Mouse (Mus musculus) heart, embryonic 16.5 days (tissue): ENCODE measurements around the gene Mpdu1. TPM values are rescaled to one million over a fixed set of nuclear protein-coding genes. Genes with fewer than 3 reads are reported as not detected.
"Not testable (repeated sequence)": the region's sequence is repeated elsewhere in the genome, so short reads cannot be mapped to it uniquely, and the experiment has no call there.

Experiments
- ATAC-seq: fragments of 200-750 bp; cut with Nextera tagmentation; replicated peaks from 2 replicates; pipeline ENCODE4 v1.8.0; 2017; ENCODE audit warnings: moderate number of reproducible peaks; ENCODE audit not compliant: insufficient read depth, low FRiP score; ENCODE audit errors: extremely low read depth
- H3K27ac ChIP-seq: fragments of 300-500 bp; sonication (generic); 2 replicates; pipeline ENCODE4 v1.5.1; 2014; ENCODE audit warnings: mild to moderate bottlenecking, low read length, control low read depth, moderate library complexity
- H3K27me3 ChIP-seq: fragments of 300-500 bp; sonication (generic); 2 replicates; pipeline ENCODE4 v1.6.1; 2014; ENCODE audit warnings: low read length, mixed read lengths; ENCODE audit not compliant: control insufficient read depth, insufficient read depth
- H3K36me3 ChIP-seq: fragments of 300-500 bp; sonication (generic); 2 replicates; pipeline ENCODE4 v1.6.1; 2014; ENCODE audit not compliant: control insufficient read depth, insufficient read depth
- H3K4me1 ChIP-seq: fragments of 300-500 bp; sonication (generic); 2 replicates; pipeline ENCODE4 v1.6.1; 2014; ENCODE audit warnings: low read length, mixed read lengths; ENCODE audit not compliant: control insufficient read depth, insufficient read depth
- H3K4me2 ChIP-seq: fragments of 300-500 bp; sonication (generic); 2 replicates; pipeline ENCODE4 v1.6.1; 2014; ENCODE audit warnings: low read depth, mild to moderate bottlenecking, control low read depth, low read length
- H3K4me3 ChIP-seq: fragments of 300-500 bp; sonication (generic); 2 replicates; pipeline ENCODE4 v1.5.1; 2014; ENCODE audit warnings: mild to moderate bottlenecking, control low read depth, low read length
- H3K9ac ChIP-seq: fragments of 300-500 bp; sonication (generic); 2 replicates; pipeline ENCODE4 v1.6.1; 2014; ENCODE audit warnings: low read length, control low read depth
- H3K9me3 ChIP-seq: fragments of 300-500 bp; sonication (generic); replicated peaks from 2 replicates; pipeline ENCODE4 v1.6.1; 2016; ENCODE audit warnings: low read length; ENCODE audit not compliant: control insufficient read depth
- WGBS: fragments of 180-500 bp; shearing (Covaris S2); extraction: QIAGEN DNeasy Blood & Tissue Kit; methylation state at CpG from one replicate; pipeline ENCODE4 v1.1.7; 2014; 5-methylcytosine and 5-hydroxymethylcytosine counted together
- polyA plus RNA-seq: library from polyadenylated mRNA; unstranded; fragments of >200 nt; fragmentation: Nextera tagmentation; extraction: Ambion mirVana; gene quantifications from 2 replicates; pipeline ENCODE4 v1.2.1, GENCODE M21; 2015

The Mpdu1 gene
- polyA plus RNA-seq, 1 experiment from 2014 or later: 40.1 TPM

DNA sequence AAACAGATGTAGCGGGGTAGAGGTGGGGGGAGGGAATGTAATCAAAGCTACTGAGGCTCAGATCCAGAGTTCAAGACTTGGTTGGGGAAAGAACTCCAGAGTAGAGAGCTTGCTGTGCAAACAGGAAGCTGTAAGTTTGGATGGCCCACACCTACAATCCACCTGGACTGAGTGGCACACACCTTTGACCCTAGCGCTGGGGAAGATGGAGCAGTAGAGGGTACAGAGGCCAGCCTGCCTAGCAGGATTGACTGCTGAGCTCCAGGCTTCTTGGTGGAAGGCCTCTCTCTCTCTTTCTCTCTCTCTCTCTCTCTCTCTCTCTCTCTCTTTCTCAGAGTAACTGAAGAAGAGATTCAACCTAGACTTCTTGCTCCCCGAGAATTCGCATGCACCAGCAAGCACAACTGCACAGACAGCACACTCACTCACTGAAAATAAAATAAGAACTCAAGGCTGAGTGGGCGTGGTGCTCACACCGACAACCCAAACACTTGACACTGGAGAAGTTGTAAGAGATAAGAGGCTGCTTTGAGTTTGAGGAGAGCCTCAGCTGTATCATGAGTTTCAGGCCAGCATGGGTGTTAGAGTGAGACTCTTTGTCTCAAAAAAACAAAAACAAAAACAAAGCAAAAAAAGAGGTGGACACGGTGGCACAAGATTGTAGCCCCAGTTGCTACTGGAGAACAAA is 41.9 kb downstream of the Mpdu1 start:
- Histone ChIP-seq H3K27ac (no peak overlapping the region), H3K9me3 (no peaks in the 10 kb centered on the region)
- 65% methylated on average over 7 of the region's 7 CpGs for WGBS

DNA sequence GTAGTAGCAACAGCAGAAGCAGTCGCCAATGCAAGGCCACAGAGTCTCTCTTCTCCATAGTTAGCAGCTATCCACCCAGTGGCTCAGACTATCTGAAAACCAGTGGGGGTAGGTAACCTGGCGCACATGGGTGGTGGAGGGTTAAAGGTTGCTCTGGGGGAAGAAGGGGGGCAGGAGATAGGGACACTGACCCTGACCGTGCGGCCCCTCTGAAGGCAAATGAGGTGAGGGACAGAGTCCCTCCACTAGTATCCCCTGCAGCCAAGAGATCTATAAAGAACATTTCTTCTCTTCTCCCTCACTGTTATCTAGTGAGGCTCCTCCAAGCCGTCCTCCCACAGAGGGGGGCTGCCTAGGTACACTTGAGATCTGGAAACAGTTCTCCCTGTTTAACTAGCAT is 44.6 kb downstream of the Mpdu1 start, which contains the start of gene Shbg:
TSS of gene Shbg (minus strand) at position 101 of the 400 bp plus-strand sequence.
- Histone ChIP-seq H3K9ac (0 out of 2 replicates have a peak within 1 kb of the TSS, but pooled peaks have one; percentile 1), H3K4me2 (no peak within 1 kb of the TSS), H3K4me3 (no peak within 1 kb of the TSS), H3K36me3 (no peaks in the 10 kb centered on the region), H3K9me3 (no peaks in the 10 kb centered on the region), H3K27me3 (peaks cover 3% of the 10 kb centered on the region; the same call in 1 of the 2 replicates), H3K4me1 (peaks cover 12% of the 10 kb centered on the region), H3K27ac (no peak within 1 kb of the TSS)
- ATAC-seq: no peak
- WGBS: 47% methylated on average over 5 of the region's 5 CpGs

More for the DNA sequence above, 41.9 kb downstream of the Mpdu1 start:
- Histone ChIP-seq H3K9ac (no peak overlapping the region), H3K4me2 (no peak overlapping the region), H3K4me1 (peaks cover 9% of the 10 kb centered on the region), H3K36me3 (no peaks in the 10 kb centered on the region), H3K4me3 (no peak overlapping the region), H3K27me3 (peaks cover 1% of the 10 kb centered on the region; the same call in 1 of the 2 replicates)
- no peak for ATAC-seq

DNA sequence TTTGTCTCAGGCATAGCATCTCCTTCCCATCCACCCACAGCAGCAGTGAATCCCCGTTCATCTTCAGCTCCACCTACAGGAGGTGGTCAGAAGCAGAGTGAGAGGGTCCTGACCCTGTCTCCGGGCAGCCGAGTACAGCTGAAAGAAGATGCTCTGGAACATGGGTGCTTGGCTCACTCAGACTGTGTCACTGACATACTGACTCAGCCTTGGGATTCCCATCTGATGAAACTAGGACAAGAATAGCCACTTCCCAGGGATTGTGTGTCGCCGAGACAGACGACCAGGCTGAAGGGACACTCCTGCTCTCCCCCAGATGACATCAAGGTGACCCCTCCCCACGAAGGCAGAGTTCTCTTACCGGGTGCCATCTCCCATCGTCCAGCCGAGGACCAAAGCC is 45.7 kb downstream of the Mpdu1 start:
- no peaks in the 10 kb centered on the region for H3K9me3 ChIP-seq
- H3K36me3 ChIP-seq: no peaks in the 10 kb centered on the region
- no peak overlapping the region for H3K4me2 ChIP-seq
- no peak overlapping the region for H3K27ac ChIP-seq
- WGBS: 41% methylated on average over 10 of the region's 10 CpGs
- ATAC-seq: no peak
- H3K27me3 ChIP-seq: peaks cover 3% of the 10 kb centered on the region; the same call in 1 of the 2 replicates
- no peak overlapping the region for H3K4me3 ChIP-seq
- no peak overlapping the region for H3K9ac ChIP-seq
- H3K4me1 ChIP-seq: peaks cover 6% of the 10 kb centered on the region

DNA sequence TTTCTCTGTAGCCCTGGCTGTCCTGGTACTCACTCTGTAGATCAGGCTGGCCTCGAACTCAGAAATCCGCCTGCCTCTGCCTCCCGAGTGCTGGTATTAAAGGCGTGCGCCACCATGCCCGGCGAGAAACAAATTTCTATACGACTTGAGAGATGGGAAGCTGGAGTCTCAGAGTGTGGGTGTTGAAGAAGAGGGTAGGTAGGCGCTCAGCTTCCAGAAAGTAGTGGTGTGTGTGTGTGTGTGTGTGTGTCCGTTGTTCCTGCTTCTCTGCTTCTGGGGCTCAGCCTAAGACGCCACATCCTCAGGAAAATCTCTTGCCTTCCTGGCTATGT is 48.2 kb downstream of the Mpdu1 start:
- not testable (repeated sequence) for H3K9me3 ChIP-seq, H3K27ac ChIP-seq, H3K4me3 ChIP-seq, H3K4me1 ChIP-seq, H3K27me3 ChIP-seq, H3K36me3 ChIP-seq, ATAC-seq, H3K9ac ChIP-seq
- peak overlapping the region; percentile 52 for H3K4me2 ChIP-seq
- 49% methylated on average over 11 of the region's 11 CpGs for WGBS

DNA sequence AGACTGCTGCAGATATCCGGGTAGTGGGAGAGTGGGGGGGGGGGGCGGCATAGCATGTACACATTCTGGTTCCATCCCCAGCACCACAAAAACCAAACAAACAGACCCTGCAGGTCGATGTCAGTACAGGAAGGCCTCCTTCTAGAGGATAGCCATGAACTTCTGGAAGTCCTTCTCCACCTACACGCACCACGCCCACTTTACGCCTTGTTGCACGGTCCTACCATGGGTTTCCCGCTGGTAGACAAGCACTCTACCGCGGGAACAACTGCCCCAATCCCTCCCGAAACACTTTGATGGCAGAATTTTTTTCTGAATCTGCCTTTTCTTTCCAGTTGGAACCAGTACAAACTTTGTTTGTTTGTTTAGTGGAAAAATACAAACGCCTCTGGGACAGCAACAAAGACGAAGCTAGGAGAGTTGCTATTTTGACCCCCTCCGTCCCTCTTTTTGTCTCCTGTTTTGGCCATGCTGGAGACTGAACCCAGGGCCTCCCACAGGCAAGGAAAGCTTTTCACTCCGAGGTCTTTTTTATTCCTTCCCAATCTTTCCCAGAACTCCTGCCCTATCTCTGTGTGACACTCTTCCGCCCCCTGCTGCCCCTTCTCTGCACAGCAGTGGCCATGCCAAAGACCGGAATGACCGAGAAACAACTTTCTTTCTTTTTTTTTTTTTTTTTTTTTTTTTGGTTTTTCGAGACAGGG is 48.7 kb downstream of the Mpdu1 start:
- Histone ChIP-seq H3K4me3 (peak overlapping the region; percentile 13; the same call in 1 of the 2 replicates), H3K9ac (peak overlapping the region; percentile 60), H3K36me3 (no peaks in the 10 kb centered on the region), H3K4me1 (peaks cover 4% of the 10 kb centered on the region), H3K27ac (no peak overlapping the region), H3K27me3 (peaks cover 3% of the 10 kb centered on the region; the same call in 1 of the 2 replicates), H3K9me3 (no peaks in the 10 kb centered on the region), H3K4me2 (peak overlapping the region; percentile 52)
- 11% methylated on average over 19 of the region's 19 CpGs for WGBS
- peak; percentile 71 for ATAC-seq

GRCm38 (mm10) chr11:69610899-69611298 is 51.5 kb downstream of the Mpdu1 start:
- no peak overlapping the region for H3K4me2 ChIP-seq
- WGBS: 43% methylated on average over 4 of the region's 4 CpGs
- H3K4me3 ChIP-seq: no peak overlapping the region
- H3K4me1 ChIP-seq: peaks cover 4% of the 10 kb centered on the region
- no peak overlapping the region for H3K27ac ChIP-seq
- no peak for ATAC-seq
- H3K27me3 ChIP-seq: peaks cover 3% of the 10 kb centered on the region; the same call in 1 of the 2 replicates
- H3K9ac ChIP-seq: no peak overlapping the region
- no peaks in the 10 kb centered on the region for H3K9me3 ChIP-seq
- no peaks in the 10 kb centered on the region for H3K36me3 ChIP-seq

DNA sequence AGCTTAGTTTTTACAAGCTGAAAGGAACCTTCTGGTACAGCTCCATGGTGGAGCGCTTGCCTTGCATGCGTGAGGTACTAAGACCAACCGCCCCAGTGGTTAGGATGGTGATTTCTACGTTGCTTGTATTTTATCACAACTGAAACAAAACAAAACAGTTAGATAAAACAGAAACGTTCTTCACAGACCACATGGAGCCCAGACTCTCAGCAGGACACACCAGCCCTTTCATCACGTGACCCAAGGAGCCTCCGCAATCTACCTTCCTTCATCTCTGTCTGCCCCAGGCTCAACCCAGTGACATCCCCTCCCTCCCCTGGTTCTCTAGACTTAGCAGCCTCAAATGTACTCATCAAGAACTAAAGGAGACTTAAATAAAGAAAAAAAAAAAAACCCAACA is 53.0 kb downstream of the Mpdu1 start:
- Histone ChIP-seq H3K27ac (no peak overlapping the region), H3K4me3 (no peak overlapping the region), H3K9me3 (no peaks in the 10 kb centered on the region), H3K4me2 (no peak overlapping the region), H3K27me3 (no peaks in the 10 kb centered on the region), H3K4me1 (peaks cover 8% of the 10 kb centered on the region), H3K36me3 (no peaks in the 10 kb centered on the region), H3K9ac (no peak overlapping the region)
- ATAC-seq: no peak
- 58% methylated on average over 7 of the region's 7 CpGs for WGBS

GRCm38 (mm10) chr11:69608525-69608924 is 53.9 kb downstream of the Mpdu1 start:
- Histone ChIP-seq H3K4me3 (no peak overlapping the region), H3K4me1 (peaks cover 6% of the 10 kb centered on the region), H3K9ac (no peak overlapping the region), H3K9me3 (no peaks in the 10 kb centered on the region), H3K27ac (no peak overlapping the region), H3K36me3 (no peaks in the 10 kb centered on the region), H3K4me2 (no peak overlapping the region), H3K27me3 (no peaks in the 10 kb centered on the region)
- ATAC-seq: no peak
- WGBS: 74% methylated on average over 3 of the region's 3 CpGs

GRCm38 (mm10) chr11:69606832-69607231 is 55.6 kb downstream of the Mpdu1 start:
- WGBS: 71% methylated on average over 2 of the region's 2 CpGs
- no peak for ATAC-seq
- no peaks in the 10 kb centered on the region for H3K27me3 ChIP-seq
- H3K4me3 ChIP-seq: no peak overlapping the region
- no peaks in the 10 kb centered on the region for H3K36me3 ChIP-seq
- H3K4me2 ChIP-seq: no peak overlapping the region
- peaks cover 14% of the 10 kb centered on the region for H3K4me1 ChIP-seq
- H3K27ac ChIP-seq: no peak overlapping the region
- no peak overlapping the region for H3K9ac ChIP-seq
- no peaks in the 10 kb centered on the region for H3K9me3 ChIP-seq
